Mouse (Mus musculus): Measurements from ENCODE around the gene Nek8.

DNA sequence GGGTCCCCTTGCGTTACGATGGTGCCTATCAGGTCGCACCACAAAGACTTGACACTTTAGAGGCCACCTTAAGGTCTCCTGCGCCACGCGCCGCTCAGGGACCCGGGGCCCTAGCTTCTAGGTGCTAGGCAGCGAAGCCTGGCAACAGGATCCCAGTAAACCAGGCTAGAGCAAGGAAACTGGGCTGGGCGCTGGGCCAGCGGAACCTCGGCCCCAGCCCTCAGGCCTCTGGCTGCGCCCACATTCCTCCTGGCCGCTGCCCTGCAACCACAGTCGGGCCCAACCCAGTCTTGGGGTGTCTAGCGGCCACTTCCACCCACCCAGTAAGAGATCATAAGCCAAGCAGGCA, 10.7 kb downstream of the Nek8 start:
- no peak for TF ChIP-seq CHD2 (IDR thresholded peaks at IDR 0.05; ENCODE audit: low read length)
- TF ChIP-seq ZC3H11A (IDR thresholded peaks at IDR 0.05; ENCODE audit: low read depth, low read length): no peak
- TF ChIP-seq USF1 (IDR thresholded peaks at IDR 0.05; ENCODE audit: low read depth, low read length): no peak
- TF ChIP-seq CTCF (conservative IDR thresholded peaks at IDR 0.05 in 1 of 2, IDR thresholded peaks at IDR 0.05 in 1 of 2; ENCODE audit: low read depth in 2 of 2, low read length in 2 of 2): no peak
- no peak for TF ChIP-seq RAD21 (IDR thresholded peaks at IDR 0.05; ENCODE audit: low read depth, low read length)
- TF ChIP-seq IRF4 (IDR thresholded peaks at IDR 0.05; ENCODE audit: low read depth, low read length): no peak

Data from CH12.LX (cell line).